Mouse (Mus musculus): ENCODE measurements around the gene P2ry10b. TPM values are rescaled to one million over a fixed set of nuclear protein-coding genes. Genes with fewer than 3 reads are reported as not detected.

Gene P2ry10b
- 0.53 and 0.89 TPM in 2 replicates for polyA plus RNA-seq (2016; fragmentation: Nextera tagmentation; extraction: Ambion mirVana)

GRCm38 (mm10) chrX:107148681-107149080 is at the start of gene P2ry10b:
P2ry10b (plus strand) TSS chrX:107148927.
- no peaks in the 10 kb centered on the region for H3K36me3 ChIP-seq

DNA sequence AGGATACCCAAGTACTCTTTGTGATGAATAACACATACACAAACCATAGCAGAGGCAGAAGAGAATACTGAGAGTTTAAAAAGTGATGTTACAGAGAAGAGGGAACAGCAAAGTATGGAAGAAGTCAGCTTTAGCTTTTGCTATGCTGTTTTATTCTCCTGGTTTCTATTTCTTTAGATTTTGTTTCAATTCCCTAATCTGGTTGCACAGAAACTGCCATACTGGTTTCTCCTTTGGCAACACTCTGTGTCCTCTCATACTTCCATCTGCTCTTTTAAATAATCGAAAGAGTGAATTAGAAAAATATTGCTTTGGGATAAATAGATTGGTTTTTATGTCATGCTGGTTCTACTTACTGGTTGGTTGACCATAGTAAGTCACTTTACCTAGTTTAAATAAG is 32.4 kb upstream of the P2ry10b start:
- ATAC-seq (ENCODE audit: low FRiP score), result no peak
- Histone ChIP-seq H3K27ac (no peak overlapping the region), H3K4me2 (replicated peaks) (no peak overlapping the region), H3K9ac (no peak overlapping the region), H3K4me3 (no peak overlapping the region), H3K4me1 (no peaks in the 10 kb centered on the region), H3K27me3 (no peaks in the 10 kb centered on the region), H3K36me3 (no peaks in the 10 kb centered on the region), H3K9me3 (replicated peaks) (no peaks in the 10 kb centered on the region)
- 89% methylated on average over 1 of the region's 1 CpGs for WGBS

More at GRCm38 (mm10) chrX:107148681-107149080, at the start of gene P2ry10b:
- Histone ChIP-seq H3K27me3 (no peaks in the 10 kb centered on the region; the same call in 1 of the 2 replicates), H3K9me3 (replicated peaks) (no peaks in the 10 kb centered on the region), H3K4me3 (no peak within 1 kb of the TSS), H3K27ac (no peak within 1 kb of the TSS), H3K4me2 (replicated peaks) (no peak within 1 kb of the TSS), H3K9ac (no peak within 1 kb of the TSS), H3K4me1 (no peaks in the 10 kb centered on the region)
- WGBS, result 89% methylated on average over 3 of the region's 3 CpGs
- no peak for ATAC-seq (ENCODE audit: low FRiP score)

GRCm38 (mm10) chrX:107116987-107117386 is 31.7 kb upstream of the P2ry10b start:
- no peak overlapping the region for H3K27ac ChIP-seq
- no peaks in the 10 kb centered on the region for H3K4me1 ChIP-seq
- no peaks in the 10 kb centered on the region for H3K36me3 ChIP-seq
- H3K4me3 ChIP-seq, result no peak overlapping the region
- H3K9ac ChIP-seq, result no peak overlapping the region
- no peak overlapping the region for H3K4me2 ChIP-seq (replicated peaks)
- H3K9me3 ChIP-seq (replicated peaks), result no peaks in the 10 kb centered on the region
- WGBS, result 95% methylated on average over 1 of the region's 1 CpGs
- ATAC-seq (ENCODE audit: low FRiP score), result no peak
- no peaks in the 10 kb centered on the region for H3K27me3 ChIP-seq

GRCm38 (mm10) chrX:107143184-107143583 is 5.5 kb upstream of the P2ry10b start:
- ATAC-seq (ENCODE audit: low FRiP score), result no peak
- Histone ChIP-seq H3K9me3 (replicated peaks) (no peaks in the 10 kb centered on the region), H3K36me3 (no peaks in the 10 kb centered on the region), H3K4me3 (no peak overlapping the region), H3K4me2 (replicated peaks) (no peak overlapping the region), H3K27ac (no peak overlapping the region), H3K9ac (no peak overlapping the region), H3K4me1 (no peaks in the 10 kb centered on the region), H3K27me3 (no peaks in the 10 kb centered on the region; the same call in 1 of the 2 replicates)
- 88% methylated on average over 3 of the region's 3 CpGs for WGBS

DNA sequence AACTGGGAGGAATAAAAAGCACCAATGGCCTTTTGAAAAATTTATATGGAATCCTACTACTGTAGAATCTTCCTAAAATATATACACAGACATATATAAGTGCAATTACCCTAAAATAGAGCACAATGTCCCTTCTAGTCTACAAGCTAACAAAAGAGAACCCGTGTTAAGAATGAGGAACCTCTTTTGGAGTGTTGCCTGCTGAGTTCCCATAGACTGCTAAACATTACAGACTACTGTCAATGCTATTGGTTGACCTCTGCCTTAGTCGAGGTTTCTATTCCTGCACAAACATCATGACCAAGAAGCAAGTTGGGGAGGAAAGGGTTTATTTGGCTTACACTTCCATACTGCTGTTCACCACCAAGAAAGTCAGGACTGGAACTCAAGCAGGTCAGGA is 4.8 kb upstream of the P2ry10b start:
- H3K27ac ChIP-seq, result no peak overlapping the region
- ATAC-seq (ENCODE audit: low FRiP score), result no peak
- H3K9me3 ChIP-seq (replicated peaks), result no peaks in the 10 kb centered on the region
- H3K27me3 ChIP-seq, result no peaks in the 10 kb centered on the region; the same call in 1 of the 2 replicates
- no peak overlapping the region for H3K4me3 ChIP-seq
- H3K4me2 ChIP-seq (replicated peaks), result no peak overlapping the region
- no peak overlapping the region for H3K9ac ChIP-seq
- no peaks in the 10 kb centered on the region for H3K36me3 ChIP-seq
- no peaks in the 10 kb centered on the region for H3K4me1 ChIP-seq
- WGBS, result 67% methylated on average over 2 of the region's 2 CpGs

GRCm38 (mm10) chrX:107149391-107149993 is 765 bp downstream of the P2ry10b start:
- 74% methylated on average over 4 of the region's 4 CpGs for WGBS
- ATAC-seq (ENCODE audit: low FRiP score), result no peak
- H3K36me3 ChIP-seq, result no peaks in the 10 kb centered on the region

GRCm38 (mm10) chrX:107150027-107150426 is 1.3 kb downstream of the P2ry10b start:
- Histone ChIP-seq H3K36me3 (no peaks in the 10 kb centered on the region), H3K27me3 (no peaks in the 10 kb centered on the region; the same call in 1 of the 2 replicates), H3K4me3 (no peak overlapping the region), H3K4me1 (no peaks in the 10 kb centered on the region), H3K9ac (no peak overlapping the region), H3K27ac (no peak overlapping the region), H3K4me2 (replicated peaks) (no peak overlapping the region), H3K9me3 (replicated peaks) (no peaks in the 10 kb centered on the region)
- ATAC-seq (ENCODE audit: low FRiP score), result no peak
- WGBS, result 67% methylated on average over 5 of the region's 5 CpGs

More at GRCm38 (mm10) chrX:107149391-107149993, 765 bp downstream of the P2ry10b start:
- no peak overlapping the region for H3K4me3 ChIP-seq
- H3K27me3 ChIP-seq, result no peaks in the 10 kb centered on the region; the same call in 1 of the 2 replicates
- H3K9me3 ChIP-seq (replicated peaks), result no peaks in the 10 kb centered on the region
- no peak overlapping the region for H3K4me2 ChIP-seq (replicated peaks)
- no peak overlapping the region for H3K27ac ChIP-seq
- H3K4me1 ChIP-seq, result no peaks in the 10 kb centered on the region
- H3K9ac ChIP-seq, result no peak overlapping the region

DNA sequence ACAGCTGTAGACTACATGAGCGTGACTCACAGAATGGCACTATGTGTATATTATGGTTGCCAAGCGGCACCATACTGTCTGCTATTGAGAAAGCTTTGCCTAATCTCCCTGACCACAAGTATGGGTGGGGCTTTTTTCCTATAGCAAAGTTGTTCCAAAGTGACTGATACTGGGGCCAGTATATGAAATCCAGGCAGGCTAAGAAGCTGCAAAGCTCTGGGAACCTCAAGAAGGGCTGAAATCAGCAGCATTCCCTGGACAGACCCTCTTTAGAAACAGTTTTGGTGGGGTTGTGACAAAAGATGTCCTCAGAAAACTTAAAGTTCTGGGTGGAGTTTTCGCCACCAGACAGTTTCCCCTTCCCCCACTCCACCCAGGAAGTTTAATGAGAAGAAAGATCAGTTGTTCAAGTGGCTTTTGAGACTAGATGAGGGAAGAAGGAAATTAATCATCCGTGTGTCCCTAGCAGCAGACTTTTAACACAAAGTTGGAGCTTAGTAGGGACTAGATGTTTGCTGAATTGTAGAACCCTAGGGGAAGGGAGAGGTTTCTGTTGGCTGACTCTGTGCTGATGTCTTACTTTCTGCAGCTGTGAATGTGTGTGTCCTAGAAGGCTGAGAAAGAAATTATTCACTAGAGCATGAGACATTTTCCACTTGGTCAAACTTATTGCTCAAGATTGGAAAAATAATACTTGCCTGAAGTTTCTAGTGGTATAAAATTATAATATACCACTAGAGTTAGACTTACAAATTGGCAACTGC is 2.2 kb downstream of the P2ry10b start:
- WGBS, result 67% methylated on average over 4 of the region's 4 CpGs
- Histone ChIP-seq H3K36me3 (no peaks in the 10 kb centered on the region), H3K9me3 (replicated peaks) (no peaks in the 10 kb centered on the region), H3K4me3 (no peak overlapping the region), H3K4me2 (replicated peaks) (no peak overlapping the region), H3K9ac (no peak overlapping the region), H3K4me1 (no peaks in the 10 kb centered on the region), H3K27me3 (no peaks in the 10 kb centered on the region; the same call in 1 of the 2 replicates), H3K27ac (no peak overlapping the region)
- no peak for ATAC-seq (ENCODE audit: low FRiP score)

DNA sequence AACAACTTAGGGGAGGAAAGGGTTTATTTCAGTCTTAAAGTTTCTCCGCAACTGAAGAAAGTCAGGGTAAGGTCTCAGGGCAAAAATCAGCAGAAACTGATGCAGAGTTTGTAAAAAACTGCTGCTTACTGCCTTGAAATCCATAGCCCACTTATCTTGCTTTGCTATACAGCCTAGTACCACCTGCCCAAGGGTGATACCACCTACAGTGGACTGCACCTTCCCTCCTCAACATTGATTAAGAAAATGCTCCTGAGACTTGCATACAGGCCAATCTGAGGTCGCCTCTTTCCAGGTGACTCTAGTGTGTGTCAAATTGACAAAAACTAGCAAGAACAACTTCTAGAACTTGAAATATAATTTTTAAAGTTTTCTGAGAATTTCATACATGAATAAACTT is 7.3 kb downstream of the P2ry10b start:
- Histone ChIP-seq H3K9me3 (replicated peaks) (no peaks in the 10 kb centered on the region), H3K4me3 (no peak overlapping the region), H3K36me3 (no peaks in the 10 kb centered on the region), H3K27me3 (no peaks in the 10 kb centered on the region), H3K9ac (no peak overlapping the region), H3K27ac (no peak overlapping the region), H3K4me1 (no peaks in the 10 kb centered on the region), H3K4me2 (replicated peaks) (no peak overlapping the region)
- no peak for ATAC-seq (ENCODE audit: low FRiP score)
- WGBS, result 77% methylated on average over 2 of the region's 2 CpGs

DNA sequence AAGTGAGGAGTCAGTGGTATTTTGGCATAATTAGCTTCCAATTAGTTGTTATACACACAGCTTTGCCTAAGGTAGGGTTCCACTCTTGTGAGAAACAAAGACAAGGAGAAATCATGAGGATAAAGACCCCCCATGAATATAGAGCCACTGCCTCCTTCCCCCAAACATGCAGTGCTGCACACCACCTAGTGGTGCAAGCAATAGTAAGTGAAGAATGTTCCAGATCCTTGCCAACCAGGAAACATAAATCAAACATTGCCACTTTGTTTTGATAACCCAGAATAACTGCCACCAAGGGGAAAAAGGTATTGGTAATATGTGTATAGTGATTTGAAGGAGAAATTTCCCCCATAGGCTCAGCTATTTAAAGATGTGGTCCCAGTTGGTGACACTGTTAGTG is 11.8 kb downstream of the P2ry10b start:
- no peak overlapping the region for H3K4me3 ChIP-seq
- H3K4me1 ChIP-seq, result no peaks in the 10 kb centered on the region
- H3K4me2 ChIP-seq (replicated peaks), result no peak overlapping the region
- H3K9ac ChIP-seq, result no peak overlapping the region
- no peaks in the 10 kb centered on the region for H3K9me3 ChIP-seq (replicated peaks)
- H3K36me3 ChIP-seq, result no peaks in the 10 kb centered on the region
- H3K27ac ChIP-seq, result no peak overlapping the region
- no peak for ATAC-seq (ENCODE audit: low FRiP score)
- no peaks in the 10 kb centered on the region for H3K27me3 ChIP-seq

DNA sequence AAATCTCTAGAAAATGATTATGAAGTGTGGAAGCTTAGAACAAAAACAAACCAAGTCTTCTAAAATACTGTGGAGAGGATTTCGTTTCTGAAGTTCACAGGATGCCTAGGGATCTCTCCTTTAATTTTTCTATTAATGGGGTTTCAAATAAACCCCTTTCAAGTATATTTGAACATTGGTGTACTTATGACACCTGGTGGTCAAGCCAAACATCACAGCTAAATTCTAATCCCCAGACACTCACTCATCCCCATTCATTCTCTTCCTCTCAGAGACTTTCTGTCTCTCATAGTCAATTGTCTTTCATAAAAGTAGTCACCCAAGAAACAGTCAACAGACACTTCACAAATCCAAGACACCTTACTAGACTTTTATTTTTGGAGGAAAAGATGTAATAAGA is 19.6 kb downstream of the P2ry10b start:
- 14% methylated on average over 1 of the region's 1 CpGs for WGBS
- no peaks in the 10 kb centered on the region for H3K4me1 ChIP-seq
- H3K9me3 ChIP-seq (replicated peaks), result no peaks in the 10 kb centered on the region
- no peak overlapping the region for H3K4me3 ChIP-seq
- no peak for ATAC-seq (ENCODE audit: low FRiP score)
- no peak overlapping the region for H3K27ac ChIP-seq
- no peaks in the 10 kb centered on the region for H3K27me3 ChIP-seq
- H3K9ac ChIP-seq, result no peak overlapping the region
- H3K4me2 ChIP-seq (replicated peaks), result no peak overlapping the region
- no peaks in the 10 kb centered on the region for H3K36me3 ChIP-seq

DNA sequence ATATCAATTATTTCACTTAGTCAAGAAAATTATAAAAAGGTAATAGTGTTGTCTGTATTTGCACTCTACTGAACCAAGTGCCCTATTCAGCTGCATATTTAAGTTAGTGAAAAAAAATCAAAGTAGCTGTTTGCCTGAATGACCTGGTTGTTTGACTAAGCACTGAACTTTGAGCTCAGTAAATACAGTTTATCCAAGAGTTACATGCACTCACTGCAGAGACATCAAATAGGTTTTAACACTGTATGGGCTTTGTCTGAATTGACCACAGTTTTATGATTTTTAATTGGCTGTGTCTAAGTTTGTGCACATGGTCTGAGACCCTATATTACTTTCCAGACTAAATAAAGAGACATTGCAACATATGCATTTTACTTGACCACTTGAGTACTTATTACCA is 20.4 kb downstream of the P2ry10b start:
- Histone ChIP-seq H3K4me3 (no peak overlapping the region), H3K4me1 (no peaks in the 10 kb centered on the region), H3K36me3 (no peaks in the 10 kb centered on the region), H3K27me3 (no peaks in the 10 kb centered on the region), H3K9ac (no peak overlapping the region), H3K27ac (no peak overlapping the region), H3K9me3 (replicated peaks) (no peaks in the 10 kb centered on the region), H3K4me2 (replicated peaks) (no peak overlapping the region)
- ATAC-seq (ENCODE audit: low FRiP score), result no peak

DNA sequence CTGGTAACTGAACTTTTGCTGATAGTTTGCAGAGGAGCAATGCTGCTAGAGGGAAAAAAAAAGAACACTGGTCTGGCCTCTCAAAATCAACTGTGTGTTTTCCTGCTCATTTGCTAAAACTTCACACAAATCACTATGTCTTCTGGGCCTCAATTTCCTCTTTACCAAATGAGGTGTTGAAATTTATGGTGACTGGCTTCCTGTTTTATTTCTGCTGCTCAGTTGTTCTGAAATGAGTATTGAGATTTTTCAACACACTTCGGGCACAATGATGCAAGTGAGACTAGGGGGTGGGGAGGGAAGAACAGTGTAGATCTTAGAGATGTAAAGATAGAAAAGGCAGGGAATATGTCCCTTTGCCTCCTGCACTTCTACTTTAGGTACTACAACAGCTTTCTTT is 30.0 kb downstream of the P2ry10b start:
- no peaks in the 10 kb centered on the region for H3K9me3 ChIP-seq (replicated peaks)
- H3K27ac ChIP-seq, result no peak overlapping the region
- H3K4me2 ChIP-seq (replicated peaks), result no peak overlapping the region
- no peaks in the 10 kb centered on the region for H3K27me3 ChIP-seq
- 79% methylated on average over 1 of the region's 1 CpGs for WGBS
- no peaks in the 10 kb centered on the region for H3K36me3 ChIP-seq
- no peak overlapping the region for H3K9ac ChIP-seq
- H3K4me1 ChIP-seq, result no peaks in the 10 kb centered on the region
- no peak for ATAC-seq (ENCODE audit: low FRiP score)
- H3K4me3 ChIP-seq, result no peak overlapping the region

All from hindbrain, embryonic 12.5 days (tissue).